Mouse (Mus musculus) hindbrain, postnatal 0 days (tissue): ENCODE measurements at regions not wholly inside any gene's neighbourhood (a gene's known extent, or its start where the extent isn't known, plus 50 kb on each side); places are given as distances from the start of the nearest gene placed in this dataset.

Experiments
- ATAC-seq: fragments of 200-750 bp; cut with Nextera tagmentation; 2 replicates; pipeline ENCODE4 v1.8.0; 2017; ENCODE audit warnings: mild to moderate bottlenecking, moderate TSS enrichment, moderate library complexity
- DNase-seq: peaks from one replicate; pipeline ENCODE4 v3.0.0-alpha.2; 2015; ENCODE audit warnings: low spot score
- H3K27ac ChIP-seq: fragments of 300-500 bp; sonication (generic); 2 replicates; pipeline ENCODE4 v1.5.1; 2014; ENCODE audit warnings: mild to moderate bottlenecking
- H3K27me3 ChIP-seq: fragments of 300-500 bp; sonication (generic); 2 replicates; pipeline ENCODE4 v1.6.1; 2014; ENCODE audit warnings: low read length, mixed read lengths; ENCODE audit not compliant: insufficient read depth
- H3K36me3 ChIP-seq: fragments of 300-500 bp; sonication (generic); 2 replicates; pipeline ENCODE4 v1.6.1; 2014; ENCODE audit warnings: low read length, mixed read lengths; ENCODE audit not compliant: insufficient read depth
- H3K4me1 ChIP-seq: fragments of 300-500 bp; sonication (generic); 2 replicates; pipeline ENCODE4 v1.6.1; 2014; ENCODE audit warnings: antibody characterized with exemption, low read length, mixed read lengths; ENCODE audit not compliant: insufficient read depth
- H3K4me2 ChIP-seq: fragments of 300-500 bp; sonication (generic); 2 replicates; pipeline ENCODE4 v1.6.1; 2014; ENCODE audit warnings: low read depth, mild to moderate bottlenecking, low read length, moderate library complexity, mixed read lengths
- H3K4me3 ChIP-seq: fragments of 300-500 bp; sonication (generic); 2 replicates; pipeline ENCODE4 v1.5.1; 2014; ENCODE audit warnings: low read length
- H3K9ac ChIP-seq: fragments of 300-500 bp; sonication (generic); replicated peaks from 2 replicates; pipeline ENCODE4 v1.6.1; 2014; ENCODE audit warnings: mild to moderate bottlenecking, low read length, moderate library complexity, mixed read lengths
- H3K9me3 ChIP-seq: fragments of 300-500 bp; sonication (generic); 2 replicates; pipeline ENCODE4 v1.6.1; 2016; ENCODE audit warnings: low read length, mixed read lengths
- CTCF ChIP-seq: IDR thresholded peaks from 2 replicates; pipeline ENCODE4 v1.5.1; 2016; ENCODE audit warnings: antibody characterized with exemption, control low read depth, low read depth
- WGBS: fragments of 180-500 bp; shearing (Covaris S2); extraction: QIAGEN DNeasy Blood & Tissue Kit; methylation state at CpG from one replicate; pipeline ENCODE4 v1.1.7; 2014; 5-methylcytosine and 5-hydroxymethylcytosine counted together

GRCm38 (mm10) chr1:128795654-128796053 lies 203.6 kb upstream of the Cxcr4 start:
- H3K4me3 ChIP-seq, result no peak overlapping the region
- ATAC-seq, result no peak
- no peak for DNase-seq
- H3K4me1 ChIP-seq, result no peaks in the 10 kb centered on the region
- TF ChIP-seq CTCF, result no peak
- H3K4me2 ChIP-seq, result no peak overlapping the region
- WGBS, result 83% methylated on average over 6 of the region's 6 CpGs
- H3K27me3 ChIP-seq, result no peaks in the 10 kb centered on the region
- no peak overlapping the region for H3K27ac ChIP-seq
- no peaks in the 10 kb centered on the region for H3K9me3 ChIP-seq
- H3K9ac ChIP-seq, result no peak overlapping the region
- no peaks in the 10 kb centered on the region for H3K36me3 ChIP-seq

GRCm38 (mm10) chr1:128790881-128791280 lies 198.8 kb upstream of the Cxcr4 start:
- no peaks in the 10 kb centered on the region for H3K9me3 ChIP-seq
- no peak overlapping the region for H3K4me2 ChIP-seq
- H3K4me1 ChIP-seq, result no peaks in the 10 kb centered on the region
- H3K4me3 ChIP-seq, result no peak overlapping the region
- no peaks in the 10 kb centered on the region for H3K27me3 ChIP-seq
- ATAC-seq (no peak), DNase-seq (no peak)
- no peaks in the 10 kb centered on the region for H3K36me3 ChIP-seq
- H3K9ac ChIP-seq, result no peak overlapping the region
- WGBS, result 94% methylated on average over 6 of the region's 6 CpGs
- no peak overlapping the region for H3K27ac ChIP-seq
- TF ChIP-seq CTCF, result no peak

DNA sequence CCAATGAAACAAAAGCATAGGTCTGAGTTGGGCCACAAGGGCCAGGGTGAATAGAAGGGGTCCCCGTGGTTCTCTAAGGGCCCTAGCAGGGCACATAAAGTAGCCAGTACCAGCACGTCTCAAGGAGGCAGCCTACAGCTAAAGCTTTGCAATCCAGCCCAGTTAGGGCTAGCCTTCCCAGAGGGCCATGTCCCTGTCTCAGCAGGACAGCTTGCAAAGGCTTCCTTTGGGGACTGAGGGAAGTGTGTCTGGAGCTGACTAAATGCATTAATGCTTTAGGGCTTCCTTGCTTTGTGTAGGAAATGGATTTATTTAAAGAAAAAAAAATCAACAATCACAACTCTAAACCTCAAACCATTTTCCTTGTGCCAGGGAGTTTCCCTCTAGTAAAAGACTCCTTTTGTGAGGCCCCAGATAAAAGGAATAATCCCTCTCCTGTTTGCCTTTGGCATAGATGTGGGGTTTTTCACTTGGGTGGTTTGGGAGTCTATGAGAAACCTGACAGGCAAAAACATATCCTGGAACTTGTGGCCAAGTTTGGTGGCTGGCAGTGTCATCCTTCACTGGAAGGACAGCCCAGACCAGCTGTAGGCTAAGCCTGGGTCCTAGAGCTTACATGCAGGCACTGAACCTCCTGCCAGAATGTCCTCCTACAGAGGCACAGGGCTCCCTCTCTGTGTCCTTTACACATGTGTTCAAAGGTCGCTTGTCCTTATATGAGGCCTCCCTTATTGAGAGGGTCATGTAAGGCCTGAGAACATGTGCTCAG lies 197.7 kb upstream of the Cxcr4 start:
- H3K27me3 ChIP-seq, result no peaks in the 10 kb centered on the region
- 57% methylated on average over 3 of the region's 3 CpGs for WGBS
- no peak overlapping the region for H3K9ac ChIP-seq
- no peaks in the 10 kb centered on the region for H3K4me1 ChIP-seq
- TF ChIP-seq CTCF, result no peak
- no peak overlapping the region for H3K4me2 ChIP-seq
- ATAC-seq (peak; percentile 46; the same call in 1 of the 2 replicates), DNase-seq (peak; percentile 53)
- no peaks in the 10 kb centered on the region for H3K36me3 ChIP-seq
- no peak overlapping the region for H3K4me3 ChIP-seq
- H3K9me3 ChIP-seq, result no peaks in the 10 kb centered on the region
- H3K27ac ChIP-seq, result peak overlapping the region; percentile 22

DNA sequence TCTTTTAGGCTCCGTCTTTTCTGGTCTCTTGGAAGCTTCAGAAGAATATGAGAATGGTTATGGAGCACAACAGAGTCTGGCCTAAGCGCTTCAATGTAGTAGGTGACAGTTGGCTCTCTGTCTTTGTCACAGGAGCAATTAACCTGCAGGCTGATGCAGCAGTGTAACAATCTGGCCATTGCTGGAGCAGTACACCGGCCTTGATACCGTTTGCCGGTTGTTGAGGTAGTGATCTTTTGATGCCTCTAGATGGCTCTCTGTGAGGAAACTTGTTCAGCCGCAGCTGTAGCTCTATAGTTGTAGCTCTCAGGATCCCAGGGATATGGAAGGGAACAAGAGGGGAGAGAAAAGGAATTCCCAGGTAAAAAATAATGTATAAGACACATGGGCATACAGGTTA lies 196.1 kb upstream of the Cxcr4 start:
- WGBS, result 44% methylated on average over 6 of the region's 6 CpGs
- H3K4me1 ChIP-seq, result no peaks in the 10 kb centered on the region
- H3K4me3 ChIP-seq, result no peak overlapping the region
- TF ChIP-seq CTCF, result peak; percentile 44
- H3K9me3 ChIP-seq, result no peaks in the 10 kb centered on the region
- peak; percentile 60 for DNase-seq
- ATAC-seq, result 0 out of 2 replicates have a peak, but pooled peaks have one; percentile 57
- no peak overlapping the region for H3K27ac ChIP-seq
- H3K9ac ChIP-seq, result no peak overlapping the region
- no peak overlapping the region for H3K4me2 ChIP-seq
- H3K27me3 ChIP-seq, result no peaks in the 10 kb centered on the region
- H3K36me3 ChIP-seq, result no peaks in the 10 kb centered on the region

DNA sequence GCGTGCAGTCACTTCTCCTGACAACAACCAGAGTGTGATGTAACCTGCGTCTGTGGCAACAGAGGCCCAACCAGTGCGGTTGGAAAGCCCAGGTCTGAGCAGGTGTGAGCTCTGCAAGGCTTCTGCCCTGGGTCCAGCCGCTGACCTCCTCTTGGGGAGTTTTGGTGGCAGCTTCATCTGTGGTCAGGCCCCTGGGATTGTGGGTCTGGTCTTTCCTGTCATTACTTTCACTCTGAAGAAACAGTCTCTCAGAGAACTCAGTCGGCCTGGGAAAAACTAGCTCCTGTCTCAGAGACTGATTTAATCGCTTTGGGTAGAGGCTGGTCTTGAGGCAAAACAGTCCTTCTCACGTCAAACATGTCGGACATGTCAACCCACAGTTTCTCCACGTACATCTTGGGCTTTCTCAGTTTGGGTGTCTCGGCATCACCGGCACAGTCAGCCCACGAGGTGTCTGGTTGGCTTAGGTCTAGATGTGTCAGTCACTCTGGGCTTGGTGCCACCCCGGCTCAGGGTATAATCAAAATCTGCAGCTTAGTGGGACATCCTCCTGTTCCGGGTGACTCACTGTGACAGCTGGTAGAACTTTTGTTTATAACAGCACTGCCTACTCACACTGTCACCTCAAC lies 195.0 kb upstream of the Cxcr4 start:
- H3K27ac ChIP-seq, result no peak overlapping the region
- H3K4me2 ChIP-seq, result no peak overlapping the region
- H3K9ac ChIP-seq, result no peak overlapping the region
- peak; percentile 50; the same call in 1 of the 2 replicates for ATAC-seq
- H3K4me3 ChIP-seq, result no peak overlapping the region
- H3K9me3 ChIP-seq, result no peaks in the 10 kb centered on the region
- TF ChIP-seq CTCF, result no peak
- peak; percentile 46 for DNase-seq
- no peaks in the 10 kb centered on the region for H3K36me3 ChIP-seq
- no peaks in the 10 kb centered on the region for H3K27me3 ChIP-seq
- H3K4me1 ChIP-seq, result no peaks in the 10 kb centered on the region
- 72% methylated on average over 14 of the region's 14 CpGs for WGBS

- H3K4me3 ChIP-seq, result no peak overlapping the region
- no peaks in the 10 kb centered on the region for H3K9me3 ChIP-seq
- 84% methylated on average over 2 of the region's 2 CpGs for WGBS
- no peaks in the 10 kb centered on the region for H3K36me3 ChIP-seq
- H3K4me2 ChIP-seq, result no peak overlapping the region
- no peak for ATAC-seq
- no peak for TF ChIP-seq CTCF
- DNase-seq, result no peak
- H3K27ac ChIP-seq, result no peak overlapping the region
- no peaks in the 10 kb centered on the region for H3K27me3 ChIP-seq
- H3K4me1 ChIP-seq, result no peaks in the 10 kb centered on the region
- no peak overlapping the region for H3K9ac ChIP-seq
Measured at GRCm38 (mm10) chr1:128782286-128782685, 190.2 kb upstream of the Cxcr4 start.

DNA sequence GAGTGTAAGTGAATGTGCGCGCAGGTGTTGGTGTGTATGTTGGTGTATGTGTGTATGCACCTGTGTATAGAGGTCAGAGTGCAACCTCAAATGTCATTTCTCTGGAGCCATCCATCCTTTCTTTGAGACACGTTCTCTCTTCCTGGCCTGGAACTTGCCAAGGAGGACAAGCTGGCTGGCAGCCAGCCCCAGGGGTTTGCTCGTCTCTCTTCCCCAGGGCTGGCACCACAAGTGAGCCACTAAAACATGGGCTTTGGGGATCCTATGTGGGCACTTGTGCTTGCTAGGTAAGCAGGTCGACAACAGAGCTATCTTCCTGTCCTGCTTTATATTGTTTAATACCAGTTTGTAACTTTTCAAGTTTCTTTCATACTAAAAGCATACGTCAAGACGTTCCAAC lies 189.8 kb upstream of the Cxcr4 start:
- Histone ChIP-seq H3K4me3 (no peak overlapping the region), H3K9ac (no peak overlapping the region), H3K9me3 (no peaks in the 10 kb centered on the region), H3K4me2 (no peak overlapping the region), H3K36me3 (no peaks in the 10 kb centered on the region), H3K27ac (no peak overlapping the region), H3K4me1 (no peaks in the 10 kb centered on the region), H3K27me3 (no peaks in the 10 kb centered on the region)
- no peak for TF ChIP-seq CTCF
- ATAC-seq, result no peak
- DNase-seq, result no peak
- 72% methylated on average over 7 of the region's 7 CpGs for WGBS
